Mouse (Mus musculus): ENCODE data around the gene Zgpat. TPM values are rescaled to one million over a fixed set of nuclear protein-coding genes. Genes with fewer than 3 reads are reported as not detected.

The Zgpat gene
- polyA plus RNA-seq (2017; shearing (Covaris generic)): 101 TPM

GRCm38 (mm10) chr2:181364860-181365596 lies at the start of gene Zgpat, which contains the start of gene Arfrp1:
Gene Zgpat (plus strand): TSS chr2:181364928.
Gene Arfrp1 (minus strand): TSS chr2:181365404.

DNA sequence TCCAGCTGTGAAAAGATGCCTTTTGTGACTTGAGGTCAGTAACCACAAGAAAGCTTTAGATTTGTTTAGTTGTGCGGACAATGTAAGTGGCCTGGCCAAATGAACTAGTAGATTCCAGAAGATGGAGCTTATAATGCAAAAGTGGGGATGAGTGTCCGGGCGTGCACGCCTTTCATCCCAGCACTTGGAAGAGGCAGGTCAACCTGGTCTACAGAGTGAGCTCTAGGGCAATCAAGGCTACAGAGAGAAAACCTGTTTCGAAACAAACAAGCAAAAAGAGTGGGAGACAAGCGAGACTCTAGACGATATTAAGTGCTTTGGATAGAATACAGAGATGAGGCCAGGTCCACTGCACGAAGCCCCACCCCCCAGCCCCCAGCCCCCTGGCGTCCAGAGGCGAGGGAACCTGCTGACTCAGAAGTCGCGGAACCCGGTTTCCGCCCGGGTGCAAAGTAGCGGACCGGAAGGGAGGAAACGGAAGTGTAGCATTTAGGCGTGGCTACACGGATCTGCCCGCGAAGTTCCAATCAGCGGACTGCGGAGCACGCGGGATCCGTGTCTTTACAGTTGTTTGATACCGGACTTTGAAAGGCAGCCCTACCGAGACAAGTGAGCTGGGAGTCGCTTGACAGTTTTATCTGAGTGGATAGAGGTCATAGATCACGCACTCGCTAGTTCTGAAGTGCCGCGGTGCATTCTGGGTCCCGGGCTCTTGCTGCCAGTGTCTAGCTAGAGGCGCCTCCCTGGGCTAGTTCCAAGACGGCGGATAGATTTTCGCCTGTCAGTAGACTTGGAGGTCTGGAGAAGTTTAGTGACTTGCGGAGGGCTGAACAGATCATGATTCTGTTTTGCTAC lies 45.3 kb upstream of the Zgpat start, which contains the start of gene Rtel1:
Gene Rtel1, plus strand, starts transcription at position 492 of the 855 bp plus-strand sequence.

DNA sequence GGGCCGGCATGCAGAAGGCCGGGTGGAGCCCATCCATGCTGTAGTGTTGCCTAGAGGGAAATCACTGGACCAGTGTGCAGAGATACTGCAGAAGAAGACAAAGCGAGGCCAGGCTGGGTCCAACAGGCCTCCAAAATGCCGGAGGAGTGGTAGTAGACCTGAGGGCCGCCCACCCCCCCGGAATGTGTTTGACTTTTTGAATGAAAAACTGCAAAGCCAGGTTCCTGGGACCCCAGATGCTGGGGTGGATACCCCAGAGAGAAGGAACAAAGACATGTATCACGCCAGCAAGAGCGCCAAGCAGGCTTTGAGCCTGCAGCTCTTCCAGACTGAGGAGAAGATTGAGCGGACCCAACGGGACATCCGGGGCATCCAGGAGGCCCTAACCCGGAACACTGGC lies 15.1 kb downstream of the Zgpat start, which contains the start of gene Lime1:
Gene Lime1, plus strand, starts transcription at position 301 of the 400 bp plus-strand sequence.

Other genes with a start within 250 kb of the Zgpat start
- gene Kcnq2, start 229.6 kb upstream of the Zgpat start, polyA plus RNA-seq (2017; shearing (Covaris generic)): not detected
- gene Eef1a2, start 207.9 kb upstream of the Zgpat start, polyA plus RNA-seq (2017; shearing (Covaris generic)): not detected
- gene Ppdpf, start 177.7 kb upstream of the Zgpat start, polyA plus RNA-seq (2017; shearing (Covaris generic)): 306 TPM
- not detected for gene Ptk6, start 162.1 kb upstream of the Zgpat start, polyA plus RNA-seq (2017; shearing (Covaris generic))
- gene Srms, start 151.7 kb upstream of the Zgpat start, polyA plus RNA-seq (2017; shearing (Covaris generic)): 1.5 TPM
- gene Fndc11, start 144.9 kb upstream of the Zgpat start, polyA plus RNA-seq (2017; shearing (Covaris generic)): 0.46 TPM
- 24.2 TPM for gene Helz2, start 122.9 kb upstream of the Zgpat start, polyA plus RNA-seq (2017; shearing (Covaris generic))
- 8.8 TPM for gene Gmeb2, start 76.9 kb upstream of the Zgpat start, polyA plus RNA-seq (2017; shearing (Covaris generic))
- gene Stmn3, start 50.4 kb upstream of the Zgpat start, polyA plus RNA-seq (2017; shearing (Covaris generic)): not detected
- 63.6 TPM for gene Rtel1, start 45.2 kb upstream of the Zgpat start, polyA plus RNA-seq (2017; shearing (Covaris generic))
- 146 TPM for gene Arfrp1, start 476 bp downstream of the Zgpat start, polyA plus RNA-seq (2017; shearing (Covaris generic))
- gene Lime1, start 15.2 kb downstream of the Zgpat start, polyA plus RNA-seq (2017; shearing (Covaris generic)): 355 TPM
- 1.6 TPM for gene Zbtb46, start 94.5 kb downstream of the Zgpat start, polyA plus RNA-seq (2017; shearing (Covaris generic))
- not detected for gene Abhd16b, start 128.3 kb downstream of the Zgpat start, polyA plus RNA-seq (2017; shearing (Covaris generic))
- gene Tpd52l2, start 132.2 kb downstream of the Zgpat start, polyA plus RNA-seq (2017; shearing (Covaris generic)): 98.8 TPM
- 112 TPM for gene Dnajc5, start 155.6 kb downstream of the Zgpat start, polyA plus RNA-seq (2017; shearing (Covaris generic))
- gene Uckl1, start 220.0 kb downstream of the Zgpat start, polyA plus RNA-seq (2017; shearing (Covaris generic)): 195 TPM
- 101 TPM for gene Prpf6, start 226.9 kb downstream of the Zgpat start, polyA plus RNA-seq (2017; shearing (Covaris generic))
- 15.3 TPM for gene Zfp512b, start 227.9 kb downstream of the Zgpat start, polyA plus RNA-seq (2017; shearing (Covaris generic))
- gene Samd10, start 234.3 kb downstream of the Zgpat start, polyA plus RNA-seq (2017; shearing (Covaris generic)): 7.0 TPM